Mouse (Mus musculus) ES-E14 (cell line): ENCODE measurements around the gene Rfx5.

Source experiments
- CHD2 ChIP-seq: IDR thresholded peaks from 2 replicates; pipeline ENCODE4 v1.6.1; 2014; ENCODE audit warnings: mild to moderate bottlenecking, low read depth, low read length, inconsistent platforms
- HCFC1 ChIP-seq: IDR thresholded peaks from 2 replicates; pipeline ENCODE4 v1.6.1; 2012; ENCODE audit warnings: low read length, inconsistent platforms, borderline replicate concordance; ENCODE audit not compliant: insufficient read depth

GRCm38 (mm10) chr3:94984312-94984711 is 30.4 kb downstream of the Rfx5 start:
- TF ChIP-seq HCFC1 (no peak), CHD2 (no peak)
